Mouse (Mus musculus) embryonic facial prominence, embryonic 12.5 days (tissue): ENCODE measurements at regions not wholly inside any gene's neighbourhood (a gene's known extent, or its start where the extent isn't known, plus 50 kb on each side); places are given as distances from the start of the nearest gene placed in this dataset.
"Not testable (repeated sequence)": the region's sequence is repeated elsewhere in the genome, so short reads cannot be mapped to it uniquely, and the experiment has no call there.

ENCODE experiments used
- ATAC-seq: fragments of 200-750 bp; cut with Nextera tagmentation; 2 replicates; pipeline ENCODE4 v1.8.0; 2017; ENCODE audit not compliant: insufficient number of reproducible peaks, insufficient read depth, low FRiP score, low TSS enrichment
- H3K27ac ChIP-seq: fragments of 300-500 bp; sonication (generic); 2 replicates; pipeline ENCODE4 v1.5.1; 2016; ENCODE audit warnings: mild to moderate bottlenecking
- H3K27me3 ChIP-seq: fragments of 300-500 bp; sonication (generic); 2 replicates; pipeline ENCODE4 v1.6.1; 2016; ENCODE audit warnings: mild to moderate bottlenecking, moderate library complexity
- H3K36me3 ChIP-seq: fragments of 300-500 bp; sonication (generic); 2 replicates; pipeline ENCODE4 v1.6.1; 2016; ENCODE audit warnings: mild to moderate bottlenecking
- H3K4me1 ChIP-seq: fragments of 300-500 bp; sonication (generic); 2 replicates; pipeline ENCODE4 v1.6.1; 2016
- H3K4me2 ChIP-seq: fragments of 300-500 bp; sonication (generic); replicated peaks from 2 replicates; pipeline ENCODE4 v1.6.1; 2016; ENCODE audit warnings: mild to moderate bottlenecking, moderate library complexity
- H3K4me3 ChIP-seq: fragments of 300-500 bp; sonication (generic); 2 replicates; pipeline ENCODE4 v1.5.1; 2016; ENCODE audit warnings: mild to moderate bottlenecking
- H3K9ac ChIP-seq: fragments of 300-500 bp; sonication (generic); 2 replicates; pipeline ENCODE4 v1.6.1; 2016; ENCODE audit warnings: mild to moderate bottlenecking, moderate library complexity
- H3K9me3 ChIP-seq: fragments of 300-500 bp; sonication (generic); 2 replicates; pipeline ENCODE4 v1.6.1; 2016; ENCODE audit warnings: mild to moderate bottlenecking, moderate library complexity
- WGBS: fragments of 180-500 bp; shearing (Covaris S2); methylation state at CpG from one replicate; pipeline ENCODE4 v1.1.7; 2016; 5-methylcytosine and 5-hydroxymethylcytosine counted together

DNA sequence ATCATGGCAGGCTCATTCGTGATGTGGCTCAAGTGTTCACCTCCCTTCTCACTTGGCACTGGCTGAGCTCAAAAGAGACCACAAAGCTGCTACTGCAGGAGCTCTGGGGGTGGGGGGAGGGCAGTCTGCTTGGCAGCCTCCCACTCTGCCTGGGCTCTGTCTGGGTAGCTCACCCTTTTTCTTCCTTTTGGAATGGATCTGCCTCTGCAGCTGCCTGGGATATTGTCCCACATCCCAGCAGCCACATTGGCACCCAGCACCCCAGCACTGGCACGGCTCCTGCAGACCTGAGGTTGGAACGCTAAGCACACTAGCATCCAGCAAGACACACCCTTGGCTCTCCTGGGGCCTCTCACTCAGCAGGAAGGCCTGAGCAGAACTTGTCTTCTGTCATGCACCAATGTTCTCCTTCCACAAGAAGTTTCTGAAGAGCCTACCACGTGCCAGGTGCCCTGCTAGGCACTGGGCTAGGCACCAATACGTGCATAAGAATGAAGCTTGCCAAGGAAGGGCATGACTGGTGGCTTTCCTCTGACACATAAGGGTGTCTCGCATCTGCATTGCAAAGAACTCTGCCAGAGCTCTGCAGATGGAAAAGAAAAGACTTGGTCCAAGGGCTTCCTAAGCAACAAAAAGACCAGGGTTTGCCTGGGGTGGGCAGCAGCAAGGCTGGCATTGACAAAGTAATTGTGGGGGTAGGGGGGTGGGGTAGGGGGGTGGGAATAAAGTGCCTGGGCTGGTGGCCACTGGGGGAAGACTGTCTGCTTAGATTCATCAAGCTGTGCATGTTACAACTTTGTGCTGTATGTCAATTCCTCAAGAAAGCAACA is 112.1 kb upstream of the Sipa1l1 start:
- H3K27me3 ChIP-seq, H3K9ac ChIP-seq, H3K4me2 ChIP-seq, H3K9me3 ChIP-seq, H3K4me3 ChIP-seq, ATAC-seq, H3K27ac ChIP-seq, H3K36me3 ChIP-seq, H3K4me1 ChIP-seq: not testable (repeated sequence)
- no CpG with 5 or more reads among the region's 6 CpGs for WGBS

DNA sequence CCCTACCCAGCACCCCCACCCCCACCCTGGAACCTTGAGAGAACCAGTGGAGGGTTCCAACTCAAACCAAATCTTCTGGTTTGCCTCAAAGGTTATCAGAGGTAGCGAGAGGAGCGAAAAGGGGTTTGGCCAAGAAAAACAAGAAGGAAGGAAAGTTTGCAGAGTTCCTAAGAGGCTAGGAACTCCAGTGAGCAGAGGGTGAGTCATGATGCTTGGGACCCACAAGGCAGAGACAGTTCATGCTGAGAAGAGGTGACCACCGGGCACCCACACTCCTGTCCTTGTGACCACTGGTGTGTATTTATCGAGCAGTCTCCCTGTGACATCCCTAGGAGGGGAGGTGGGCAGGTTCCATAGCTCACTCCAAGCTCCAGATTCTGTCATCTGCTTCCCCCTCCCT is 104.1 kb upstream of the Sipa1l1 start:
- Histone ChIP-seq H3K36me3 (no peaks in the 10 kb centered on the region), H3K9ac (no peak overlapping the region), H3K4me1 (peaks cover 4% of the 10 kb centered on the region; the same call in 1 of the 2 replicates), H3K4me2 (no peak overlapping the region), H3K27me3 (no peaks in the 10 kb centered on the region), H3K9me3 (no peaks in the 10 kb centered on the region), H3K4me3 (no peak overlapping the region), H3K27ac (no peak overlapping the region)
- ATAC-seq: no peak
- 91% methylated on average over 4 of the region's 4 CpGs for WGBS

DNA sequence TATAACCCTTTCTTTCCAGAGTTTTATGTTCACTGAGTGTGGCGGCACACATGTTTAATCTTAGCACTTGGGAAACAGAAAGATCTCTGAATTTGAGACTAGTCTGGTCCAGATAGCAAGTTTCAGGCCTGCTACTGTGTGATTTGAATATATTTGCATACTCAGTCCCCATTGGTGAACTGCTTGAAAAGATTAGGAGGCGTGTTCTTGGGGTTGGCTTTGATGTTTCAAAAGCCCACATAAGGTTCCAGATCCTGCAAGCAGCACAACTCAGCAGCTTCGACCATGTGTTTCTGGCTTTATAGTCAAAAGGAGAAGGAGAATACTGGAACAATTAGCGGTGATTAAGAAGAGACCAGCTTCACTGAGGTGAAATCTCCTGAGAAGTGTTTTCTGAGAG is 102.3 kb upstream of the Sipa1l1 start:
- Histone ChIP-seq H3K27ac (no peak overlapping the region), H3K4me2 (no peak overlapping the region), H3K36me3 (no peaks in the 10 kb centered on the region), H3K4me3 (no peak overlapping the region), H3K9ac (no peak overlapping the region), H3K9me3 (no peaks in the 10 kb centered on the region), H3K4me1 (peaks cover 4% of the 10 kb centered on the region; the same call in 1 of the 2 replicates), H3K27me3 (no peaks in the 10 kb centered on the region)
- WGBS: 39% methylated on average over 4 of the region's 4 CpGs
- no peak for ATAC-seq

DNA sequence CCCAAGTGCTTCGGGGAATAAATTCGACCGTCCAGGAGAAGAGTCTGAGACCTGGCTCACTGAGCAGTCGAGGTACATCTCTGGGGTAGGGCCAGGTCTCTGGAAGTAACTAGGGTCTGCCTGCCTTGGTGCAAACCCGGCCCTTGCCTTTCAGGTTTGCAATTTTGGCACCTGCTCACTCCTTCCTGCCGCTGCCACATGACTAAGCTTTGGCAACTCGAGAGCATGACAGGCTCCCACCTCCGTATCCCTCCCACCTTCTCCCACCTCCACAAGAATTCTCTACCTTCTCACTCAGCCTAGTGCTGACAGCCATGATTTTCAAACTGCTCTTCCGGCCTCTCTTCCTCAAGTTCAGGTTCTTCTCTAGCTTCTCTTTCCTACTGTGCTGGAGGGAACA is 99.5 kb upstream of the Sipa1l1 start:
- ATAC-seq: no peak
- H3K27me3 ChIP-seq: no peaks in the 10 kb centered on the region
- WGBS: 85% methylated on average over 9 of the region's 9 CpGs

DNA sequence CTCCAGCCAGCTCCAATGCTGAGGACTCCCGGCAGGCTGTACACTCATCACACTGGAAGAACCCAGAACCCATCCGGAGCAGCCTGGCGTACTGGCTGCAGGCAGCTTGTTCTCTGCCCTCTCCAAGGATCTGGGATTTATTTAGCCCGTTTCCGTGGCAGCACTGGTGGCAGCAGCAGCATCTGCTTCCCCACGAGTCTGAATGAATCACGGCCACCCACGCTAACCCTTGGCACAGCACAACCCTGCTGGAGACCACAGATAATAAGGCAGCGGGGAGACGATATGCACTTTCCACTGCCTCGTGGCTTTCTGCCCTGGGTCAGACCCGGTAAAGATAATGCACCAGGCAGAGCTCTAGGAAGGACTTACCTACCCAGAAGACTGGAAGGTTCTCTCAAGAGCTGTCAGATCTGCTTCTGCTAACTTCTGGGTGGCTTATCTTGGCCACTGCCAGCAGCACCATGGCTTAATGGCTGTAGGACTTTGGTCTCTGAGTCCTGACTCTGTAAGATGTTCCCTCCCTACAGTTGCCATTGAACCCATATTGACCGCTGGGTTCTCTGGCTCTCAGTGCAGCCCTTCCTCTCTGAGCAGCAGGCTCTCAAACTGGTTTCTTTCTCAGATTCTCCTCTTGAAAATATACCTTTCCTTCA is 96.2 kb upstream of the Sipa1l1 start:
- WGBS: 65% methylated on average over 13 of the region's 13 CpGs

More for the DNA sequence above, 99.5 kb upstream of the Sipa1l1 start:
- Histone ChIP-seq H3K9ac (no peak overlapping the region), H3K4me2 (no peak overlapping the region), H3K36me3 (no peaks in the 10 kb centered on the region), H3K9me3 (no peaks in the 10 kb centered on the region), H3K27ac (no peak overlapping the region), H3K4me1 (peaks cover 4% of the 10 kb centered on the region; the same call in 1 of the 2 replicates), H3K4me3 (no peak overlapping the region)

GRCm38 (mm10) chr12:82075479-82076221 is 93.5 kb upstream of the Sipa1l1 start:
- H3K27me3 ChIP-seq: no peaks in the 10 kb centered on the region
- H3K36me3 ChIP-seq: no peaks in the 10 kb centered on the region
- peak overlapping the region; percentile 87 for H3K27ac ChIP-seq
- H3K4me1 ChIP-seq: peaks cover 13% of the 10 kb centered on the region
- no peak overlapping the region for H3K4me3 ChIP-seq
- no peaks in the 10 kb centered on the region for H3K9me3 ChIP-seq
- 0 out of 2 replicates have a peak overlapping the region, but pooled peaks have one; percentile 9 for H3K4me2 ChIP-seq
- H3K9ac ChIP-seq: no peak overlapping the region
- WGBS: 22% methylated on average over 13 of the region's 13 CpGs
- ATAC-seq: peak; percentile 81

More for the DNA sequence above, 96.2 kb upstream of the Sipa1l1 start:
- no peak overlapping the region for H3K27ac ChIP-seq
- H3K27me3 ChIP-seq: no peaks in the 10 kb centered on the region
- H3K9me3 ChIP-seq: no peaks in the 10 kb centered on the region
- H3K4me3 ChIP-seq: no peak overlapping the region
- H3K9ac ChIP-seq: no peak overlapping the region
- ATAC-seq: no peak
- no peak overlapping the region for H3K4me2 ChIP-seq
- peaks cover 13% of the 10 kb centered on the region for H3K4me1 ChIP-seq
- no peaks in the 10 kb centered on the region for H3K36me3 ChIP-seq

DNA sequence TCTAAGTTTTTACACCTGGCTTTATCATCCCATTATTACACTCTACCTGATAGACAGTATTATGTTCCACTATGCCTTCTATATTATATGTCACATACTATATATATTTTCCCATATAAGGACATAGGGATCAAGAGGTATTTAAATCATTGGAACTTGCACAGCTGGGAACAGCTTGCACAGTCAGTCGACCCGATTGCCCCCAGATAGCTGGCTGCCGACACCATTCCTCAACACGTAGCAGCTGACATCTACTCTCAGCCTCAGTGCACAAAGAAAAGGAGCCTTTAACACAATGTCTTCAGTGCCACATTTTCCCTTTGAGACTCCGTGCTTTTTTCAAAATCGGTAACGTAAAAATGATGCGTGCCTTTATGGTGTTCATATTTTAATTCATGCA is 92.4 kb upstream of the Sipa1l1 start:
- Histone ChIP-seq H3K9ac (no peak overlapping the region), H3K4me2 (no peak overlapping the region), H3K27me3 (no peaks in the 10 kb centered on the region), H3K27ac (no peak overlapping the region), H3K4me1 (peaks cover 13% of the 10 kb centered on the region), H3K9me3 (no peaks in the 10 kb centered on the region), H3K4me3 (no peak overlapping the region), H3K36me3 (no peaks in the 10 kb centered on the region)
- 65% methylated on average over 8 of the region's 8 CpGs for WGBS
- no peak for ATAC-seq

DNA sequence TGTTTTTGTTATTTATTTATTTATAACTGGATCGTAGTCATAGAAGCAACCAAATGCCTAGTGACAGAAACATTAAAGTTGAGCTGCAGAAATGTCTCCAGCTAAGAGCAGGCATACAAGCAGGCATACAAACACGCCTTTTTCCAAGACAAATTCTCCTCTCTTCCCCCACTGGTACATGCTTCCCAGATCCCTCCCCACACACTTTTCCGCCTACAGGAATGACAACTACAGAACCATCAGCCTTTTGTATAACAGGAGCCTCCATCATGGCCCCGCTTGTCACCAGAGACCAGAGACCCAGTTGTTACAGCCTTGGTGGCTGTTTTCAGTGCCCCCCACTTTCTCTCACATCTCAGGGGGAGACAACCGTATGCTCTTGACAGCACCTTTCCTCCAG is 91.2 kb upstream of the Sipa1l1 start:
- Histone ChIP-seq H3K4me3 (no peak overlapping the region), H3K27ac (no peak overlapping the region), H3K9ac (no peak overlapping the region), H3K4me1 (peaks cover 13% of the 10 kb centered on the region), H3K27me3 (no peaks in the 10 kb centered on the region), H3K4me2 (no peak overlapping the region), H3K9me3 (no peaks in the 10 kb centered on the region), H3K36me3 (no peaks in the 10 kb centered on the region)
- ATAC-seq: no peak
- WGBS: 92% methylated on average over 5 of the region's 5 CpGs

DNA sequence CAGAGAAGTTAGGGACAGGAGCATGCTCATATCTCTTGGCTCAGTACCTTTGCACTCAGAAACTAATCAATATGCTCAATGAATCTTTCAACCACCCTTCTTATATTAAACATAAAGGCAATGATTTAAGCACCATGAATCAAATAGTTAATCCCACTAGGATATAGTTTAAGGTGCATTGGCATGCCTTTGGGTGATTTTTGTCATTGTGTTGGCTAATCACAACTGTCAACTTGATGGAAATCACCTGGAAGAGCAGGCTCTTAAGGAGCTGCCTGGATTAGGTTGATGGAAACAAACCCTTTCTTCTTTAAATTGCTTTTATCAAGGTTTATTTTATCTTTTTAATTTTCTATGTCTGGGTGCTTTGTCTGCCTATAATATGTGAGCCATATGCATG is 90.4 kb upstream of the Sipa1l1 start:
- ATAC-seq: no peak
- Histone ChIP-seq H3K4me2 (no peak overlapping the region), H3K9ac (no peak overlapping the region), H3K9me3 (no peaks in the 10 kb centered on the region), H3K4me1 (peaks cover 13% of the 10 kb centered on the region), H3K27me3 (no peaks in the 10 kb centered on the region), H3K36me3 (no peaks in the 10 kb centered on the region), H3K27ac (no peak overlapping the region), H3K4me3 (no peak overlapping the region)

GRCm38 (mm10) chr12:82080196-82080880 is 88.8 kb upstream of the Sipa1l1 start:
- H3K36me3 ChIP-seq: no peaks in the 10 kb centered on the region
- H3K9me3 ChIP-seq: no peaks in the 10 kb centered on the region
- H3K27ac ChIP-seq: no peak overlapping the region
- 80% methylated on average over 6 of the region's 6 CpGs for WGBS
- H3K4me2 ChIP-seq: no peak overlapping the region
- no peaks in the 10 kb centered on the region for H3K27me3 ChIP-seq
- no peak for ATAC-seq
- peaks cover 11% of the 10 kb centered on the region for H3K4me1 ChIP-seq
- H3K4me3 ChIP-seq: no peak overlapping the region
- no peak overlapping the region for H3K9ac ChIP-seq

GRCm38 (mm10) chr12:82082596-82082995 is 86.5 kb upstream of the Sipa1l1 start:
- WGBS: 92% methylated on average over 4 of the region's 4 CpGs
- not testable (repeated sequence) for H3K27ac ChIP-seq, H3K4me2 ChIP-seq, H3K27me3 ChIP-seq, ATAC-seq, H3K9ac ChIP-seq, H3K4me1 ChIP-seq, H3K9me3 ChIP-seq, H3K36me3 ChIP-seq, H3K4me3 ChIP-seq
